22 mouse cellular contexts compared by ENCODE assay signal in genomic region chr7:64568722-64569121, GRCm38 (mm10).
DNase-seq lines count a peak whose midpoint lies in the region; ATAC-seq and TF ChIP-seq lines count a peak whose summit lies in the region.
"Had no signal": no experiment of that assay in that cellular context is flagged by ENCODE, and none has a peak within 500 bp of the region (broad histone marks: within the 10 kb centered on the region; RNA-seq: fewer than 3 reads in every experiment).

No protein-coding gene starts in this region.

- ATAC-seq in erythroid progenitor cell, adult 5-6 weeks (replicated peaks; ENCODE audit: low FRiP score, poor library complexity, severe bottlenecking): no peak
- ATAC-seq: intestine, postnatal 0 days had no signal

- DNase-seq in embryo, embryonic 10 days (ENCODE audit: low spot score): peak; percentile 13
- no peak for DNase-seq in embryo, embryonic 11 days
- DNase-seq in layer of hippocampus, adult 2 months (ENCODE audit: low spot score in 2 of 2): no peak
- DNase-seq in layer of hippocampus, adult 8-10 months (ENCODE audit: low spot score in 2 of 2): no peak
- peak; percentile 57 for DNase-seq in cerebellum, adult 8-10 months
- peak; percentile 21 for DNase-seq in retina, embryonic 14.5 days (ENCODE audit: low spot score)
- DNase-seq in gastrocnemius, adult 2 months: no peak
- DNase-seq: adrenal gland, postnatal 25 days; heart, postnatal 4 days; liver, embryonic 13.5 days; lung, embryonic 14.5 days; lung, postnatal 36 days; midbrain, embryonic 14.5 days; right cerebral cortex, postnatal 4 days; thymus, adult 18-20 months; thymus, postnatal 36 days had no signal

- peak overlapping the region; percentile 64; the same call in 1 of the 2 replicates for H3K27ac ChIP-seq in layer of hippocampus, adult 2 months
- H3K27ac ChIP-seq in gastrocnemius, adult 2 months: no peak overlapping the region
- H3K27ac ChIP-seq: forebrain, embryonic 12.5 days; heart, embryonic 10.5 days; liver, embryonic 13.5 days; neural tube, embryonic 12.5 days had no signal

- TF ChIP-seq CTCF in layer of hippocampus, adult 2 months (conservative IDR thresholded peaks at IDR 0.05): no peak
- TF ChIP-seq CTCF in gastrocnemius, adult 2 months (IDR thresholded peaks at IDR 0.05): no peak

- intact Hi-C loops in gastrocnemius, adult 2 months (cut with DNase I): no loop called here

- no peak overlapping the region for H3K4me3 ChIP-seq in layer of hippocampus, adult 2 months
- H3K4me3 ChIP-seq in gastrocnemius, adult 2 months: no peak overlapping the region
- H3K4me3 ChIP-seq: forebrain, embryonic 12.5 days; heart, embryonic 10.5 days; liver, embryonic 13.5 days; megakaryocyte, embryonic 14.5 days; neural tube, embryonic 12.5 days had no signal

Comparison
In these comparisons a context has a peak if more than half of its experiments do, and no peak if none do; other contexts are left out.
1. DNase-seq: peak in embryo, embryonic 10 days (single experiment), cerebellum, adult 8-10 months (single experiment) and retina, embryonic 14.5 days (single experiment); none in embryo, embryonic 11 days (single experiment), layer of hippocampus, adult 2 months (0 of 2), layer of hippocampus, adult 8-10 months (0 of 2) and gastrocnemius, adult 2 months (single experiment).